Mouse (Mus musculus): ENCODE results near the gene 2210016L21Rik.

DNA sequence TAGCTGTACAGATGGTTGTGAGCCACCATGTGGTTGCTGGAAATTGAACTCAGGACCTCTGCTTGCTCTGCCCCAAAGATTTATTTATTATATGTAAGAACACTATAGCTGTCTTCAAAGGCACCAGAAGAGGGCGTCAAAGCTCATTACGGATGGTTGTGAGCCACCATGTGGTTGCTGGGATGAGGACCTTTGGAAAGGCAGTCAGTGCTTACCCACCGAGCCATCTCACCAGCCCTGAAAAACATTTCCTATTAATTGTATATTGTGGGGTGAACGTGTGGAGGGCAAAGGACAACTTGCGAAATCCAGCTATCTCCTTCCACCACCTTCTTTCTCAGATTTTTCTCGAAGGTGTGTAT is 36.9 kb downstream of the 2210016L21Rik start:
- TF ChIP-seq FLI1 (IDR thresholded peaks at IDR 0.05; ENCODE audit: low read length) (no peak), GATA1 (IDR thresholded peaks at IDR 0.05; ENCODE audit: borderline replicate concordance, low read length) (no peak)
